Mouse (Mus musculus) heart, adult 2 months (tissue): Measurements from ENCODE around the gene Ppp4c.

Experiments used
- CTCF ChIP-seq: fragments of 200-600 bp; IDR thresholded peaks from 2 replicates; pipeline ENCODE4 v1.8.1; 2022; ENCODE audit warnings: antibody characterized with exemption, mild to moderate bottlenecking, moderate library complexity
- EP300 ChIP-seq: fragments of 200-500 bp; IDR thresholded peaks from 2 replicates; pipeline ENCODE4 v1.6.1; 2011; ENCODE audit warnings: low read depth, low read length, control low read depth; ENCODE audit not compliant: insufficient read depth
- POLR2A ChIP-seq: fragments of 200-500 bp; IDR thresholded peaks from 2 replicates; pipeline ENCODE4 v1.6.1; 2011; ENCODE audit warnings: mild to moderate bottlenecking, low read depth, low read length, control low read depth; ENCODE audit not compliant: insufficient read depth

- TF ChIP-seq POLR2A (no peak), CTCF (no peak), EP300 (no peak)
These were observed 33.8 kb downstream of the Ppp4c start for GRCm38 (mm10) chr7:126758539-126758938.
